Mouse (Mus musculus) testis, adult 2 months (tissue): Measurements from ENCODE around the gene Grip1.

ENCODE experiments used
- CTCF ChIP-seq: fragments of 200-500 bp; IDR thresholded peaks from 2 replicates; pipeline ENCODE4 v1.5.1; 2012; ENCODE audit warnings: low read depth, mild to moderate bottlenecking, inconsistent platforms, low read length, moderate library complexity; ENCODE audit not compliant: control insufficient read depth, insufficient read depth, insufficient replicate concordance
- POLR2A ChIP-seq: fragments of 200-500 bp; IDR thresholded peaks from 2 replicates; pipeline ENCODE4 v1.6.1; 2012; ENCODE audit warnings: low read depth, mild to moderate bottlenecking, inconsistent platforms, low read length, moderate library complexity; ENCODE audit not compliant: control insufficient read depth

- TF ChIP-seq CTCF (no peak), POLR2A (no peak)
Observed at GRCm38 (mm10) chr10:119927963-119928362, 474.3 kb downstream of the Grip1 start.
